Mouse (Mus musculus): ENCODE data around the gene BC030870.

- TF ChIP-seq CTCF (IDR thresholded peaks at IDR 0.05; ENCODE audit: low read depth, low read length) (no peak), POLR2A (IDR thresholded peaks at IDR 0.05; ENCODE audit: extremely low read depth, insufficient read depth, low read length) (no peak)
These were observed 39.8 kb upstream of the BC030870 start for GRCm38 (mm10) chr8:65169184-65169583.

Data from liver, adult 2 months (tissue).